Mouse (Mus musculus): ENCODE measurements around the gene Vgf. TPM values are rescaled to one million over a fixed set of nuclear protein-coding genes. Genes with fewer than 3 reads are reported as not detected.

The Vgf gene
- polyA plus RNA-seq, 1 experiment from 2014 or later: 0.08 TPM

- no peaks in the 10 kb centered on the region for H3K4me1 ChIP-seq
- H3K27me3 ChIP-seq: no peaks in the 10 kb centered on the region
- H3K36me3 ChIP-seq: no peaks in the 10 kb centered on the region
- no peak overlapping the region for H3K4me3 ChIP-seq
- no peak for ATAC-seq (ENCODE audit: low FRiP score, low read depth)
- H3K9me3 ChIP-seq: no peaks in the 10 kb centered on the region
- WGBS: 81% methylated on average over 5 of the region's 5 CpGs
- no peak overlapping the region for H3K27ac ChIP-seq
- H3K9ac ChIP-seq: no peak overlapping the region
- H3K4me2 ChIP-seq (replicated peaks): no peak overlapping the region
Measured at GRCm38 (mm10) chr5:137051914-137052505, 25.8 kb downstream of the Vgf start.

- ATAC-seq (ENCODE audit: low FRiP score, low read depth): no peak
Measured at GRCm38 (mm10) chr5:137054299-137054698, 28.1 kb downstream of the Vgf start.

GRCm38 (mm10) chr5:137054873-137055272, 28.7 kb downstream of the Vgf start:
- WGBS: 89% methylated on average over 5 of the region's 5 CpGs
- H3K27me3 ChIP-seq: no peaks in the 10 kb centered on the region

More at GRCm38 (mm10) chr5:137054299-137054698, 28.1 kb downstream of the Vgf start:
- no peak overlapping the region for H3K4me2 ChIP-seq (replicated peaks)
- no peaks in the 10 kb centered on the region for H3K9me3 ChIP-seq
- H3K27me3 ChIP-seq: no peaks in the 10 kb centered on the region
- H3K4me3 ChIP-seq: no peak overlapping the region
- 84% methylated on average over 7 of the region's 7 CpGs for WGBS
- no peaks in the 10 kb centered on the region for H3K4me1 ChIP-seq
- H3K36me3 ChIP-seq: no peaks in the 10 kb centered on the region
- H3K27ac ChIP-seq: no peak overlapping the region
- H3K9ac ChIP-seq: no peak overlapping the region

GRCm38 (mm10) chr5:137061809-137062481, 35.8 kb downstream of the Vgf start:
- H3K4me2 ChIP-seq (replicated peaks): no peak overlapping the region
- no peak for ATAC-seq (ENCODE audit: low FRiP score, low read depth)
- no peaks in the 10 kb centered on the region for H3K9me3 ChIP-seq
- H3K4me3 ChIP-seq: no peak overlapping the region
- WGBS: 22% methylated on average over 12 of the region's 12 CpGs
- H3K27ac ChIP-seq: no peak overlapping the region
- no peaks in the 10 kb centered on the region for H3K27me3 ChIP-seq
- no peaks in the 10 kb centered on the region for H3K36me3 ChIP-seq
- H3K4me1 ChIP-seq: no peaks in the 10 kb centered on the region
- H3K9ac ChIP-seq: no peak overlapping the region

More at GRCm38 (mm10) chr5:137054873-137055272, 28.7 kb downstream of the Vgf start:
- Histone ChIP-seq H3K27ac (no peak overlapping the region), H3K4me2 (replicated peaks) (no peak overlapping the region), H3K9ac (no peak overlapping the region), H3K9me3 (no peaks in the 10 kb centered on the region), H3K4me3 (no peak overlapping the region), H3K4me1 (no peaks in the 10 kb centered on the region), H3K36me3 (no peaks in the 10 kb centered on the region)
- no peak for ATAC-seq (ENCODE audit: low FRiP score, low read depth)

- Histone ChIP-seq H3K4me2 (replicated peaks) (no peak overlapping the region), H3K4me1 (no peaks in the 10 kb centered on the region), H3K4me3 (no peak overlapping the region), H3K27me3 (no peaks in the 10 kb centered on the region), H3K9me3 (no peaks in the 10 kb centered on the region), H3K9ac (no peak overlapping the region), H3K27ac (no peak overlapping the region), H3K36me3 (no peaks in the 10 kb centered on the region)
- 83% methylated on average over 5 of the region's 5 CpGs for WGBS
- ATAC-seq (ENCODE audit: low FRiP score, low read depth): no peak
Measured at GRCm38 (mm10) chr5:137062601-137063000, 36.4 kb downstream of the Vgf start.

GRCm38 (mm10) chr5:137065454-137065853, 39.3 kb downstream of the Vgf start:
- no peak overlapping the region for H3K4me2 ChIP-seq (replicated peaks)
- no peaks in the 10 kb centered on the region for H3K27me3 ChIP-seq
- WGBS: 66% methylated on average over 6 of the region's 6 CpGs
- H3K9me3 ChIP-seq: no peaks in the 10 kb centered on the region
- no peaks in the 10 kb centered on the region for H3K36me3 ChIP-seq
- no peak for ATAC-seq (ENCODE audit: low FRiP score, low read depth)
- H3K27ac ChIP-seq: no peak overlapping the region
- H3K4me3 ChIP-seq: no peak overlapping the region
- no peaks in the 10 kb centered on the region for H3K4me1 ChIP-seq
- no peak overlapping the region for H3K9ac ChIP-seq

- no peaks in the 10 kb centered on the region for H3K4me1 ChIP-seq
- no peak for ATAC-seq (ENCODE audit: low FRiP score, low read depth)
- H3K4me2 ChIP-seq (replicated peaks): no peak overlapping the region
- H3K27me3 ChIP-seq: no peaks in the 10 kb centered on the region
- H3K9ac ChIP-seq: no peak overlapping the region
- H3K27ac ChIP-seq: no peak overlapping the region
- no peak overlapping the region for H3K4me3 ChIP-seq
- no peaks in the 10 kb centered on the region for H3K9me3 ChIP-seq
- H3K36me3 ChIP-seq: no peaks in the 10 kb centered on the region
- 75% methylated on average over 8 of the region's 8 CpGs for WGBS
Measured at GRCm38 (mm10) chr5:137065923-137066322, 39.7 kb downstream of the Vgf start.

GRCm38 (mm10) chr5:137068711-137069110, 42.5 kb downstream of the Vgf start:
- Histone ChIP-seq H3K36me3 (no peaks in the 10 kb centered on the region), H3K27ac (no peak overlapping the region), H3K27me3 (no peaks in the 10 kb centered on the region), H3K4me1 (peaks cover 15% of the 10 kb centered on the region), H3K4me3 (no peak overlapping the region), H3K4me2 (replicated peaks) (no peak overlapping the region), H3K9me3 (no peaks in the 10 kb centered on the region), H3K9ac (no peak overlapping the region)
- WGBS: 71% methylated on average over 4 of the region's 4 CpGs
- ATAC-seq (ENCODE audit: low FRiP score, low read depth): no peak

GRCm38 (mm10) chr5:137070881-137071605, 44.9 kb downstream of the Vgf start:
- peak overlapping the region; percentile 63 for H3K4me2 ChIP-seq (replicated peaks)
- 90% methylated on average over 19 of the region's 19 CpGs for WGBS

GRCm38 (mm10) chr5:137072079-137072960, 46.1 kb downstream of the Vgf start, which contains the start of gene Serpine1:
Serpine1 (minus strand) TSS chr5:137072268.
- peak within 1 kb of the TSS; percentile 77 for H3K27ac ChIP-seq
- no peaks in the 10 kb centered on the region for H3K36me3 ChIP-seq
- no peaks in the 10 kb centered on the region for H3K9me3 ChIP-seq
- peak within 1 kb of the TSS; percentile 63 for H3K4me2 ChIP-seq (replicated peaks)
- 19% methylated on average over 23 of the region's 23 CpGs for WGBS
- H3K9ac ChIP-seq: no peak within 1 kb of the TSS; the same call in 1 of the 2 replicates
- H3K4me3 ChIP-seq: peak within 1 kb of the TSS; percentile 36
- no peaks in the 10 kb centered on the region for H3K27me3 ChIP-seq
- ATAC-seq (ENCODE audit: low FRiP score, low read depth): peak; percentile 96
- peaks cover 24% of the 10 kb centered on the region for H3K4me1 ChIP-seq

More at GRCm38 (mm10) chr5:137070881-137071605, 44.9 kb downstream of the Vgf start:
- H3K36me3 ChIP-seq: no peaks in the 10 kb centered on the region
- H3K4me3 ChIP-seq: no peak overlapping the region
- no peak for ATAC-seq (ENCODE audit: low FRiP score, low read depth)
- no peak overlapping the region for H3K9ac ChIP-seq
- H3K4me1 ChIP-seq: peaks cover 20% of the 10 kb centered on the region
- no peak overlapping the region for H3K27ac ChIP-seq
- no peaks in the 10 kb centered on the region for H3K9me3 ChIP-seq
- no peaks in the 10 kb centered on the region for H3K27me3 ChIP-seq

GRCm38 (mm10) chr5:137073141-137073540, 46.9 kb downstream of the Vgf start:
- ATAC-seq (ENCODE audit: low FRiP score, low read depth): no peak
- 93% methylated on average over 8 of the region's 8 CpGs for WGBS
- Histone ChIP-seq H3K4me3 (no peak overlapping the region), H3K27me3 (no peaks in the 10 kb centered on the region), H3K9me3 (no peaks in the 10 kb centered on the region), H3K4me1 (peaks cover 24% of the 10 kb centered on the region), H3K27ac (no peak overlapping the region), H3K4me2 (replicated peaks) (no peak overlapping the region), H3K36me3 (no peaks in the 10 kb centered on the region), H3K9ac (no peak overlapping the region)
